Mouse (Mus musculus) stomach, postnatal 0 days (tissue): ENCODE results near the gene Tbl1x. TPM values are rescaled to one million over a fixed set of nuclear protein-coding genes. Genes with fewer than 3 reads are reported as not detected.

Experiments used
- ATAC-seq: fragments of 200-750 bp; cut with Nextera tagmentation; 2 replicates; pipeline ENCODE4 v1.8.0; 2017; ENCODE audit not compliant: low FRiP score, low TSS enrichment
- DNase-seq: peaks from one replicate; pipeline ENCODE4 v3.0.0-alpha.2; 2016; ENCODE audit warnings: low spot score
- H3K27ac ChIP-seq: fragments of 300-500 bp; sonication (generic); replicated peaks from 2 replicates; pipeline ENCODE4 v1.5.1; 2014; ENCODE audit warnings: mild to moderate bottlenecking, control low read depth
- H3K27me3 ChIP-seq: fragments of 300-500 bp; sonication (generic); 2 replicates; pipeline ENCODE4 v1.6.1; 2014; ENCODE audit warnings: low read length; ENCODE audit not compliant: control insufficient read depth, insufficient read depth
- H3K36me3 ChIP-seq: fragments of 300-500 bp; sonication (generic); 2 replicates; pipeline ENCODE4 v1.6.1; 2014; ENCODE audit warnings: low read length, mixed read lengths; ENCODE audit not compliant: control insufficient read depth, insufficient read depth
- H3K4me1 ChIP-seq: fragments of 300-500 bp; sonication (generic); replicated peaks from 2 replicates; pipeline ENCODE4 v1.6.1; 2014; ENCODE audit warnings: antibody characterized with exemption; ENCODE audit not compliant: control insufficient read depth, insufficient read depth
- H3K4me2 ChIP-seq: fragments of 300-500 bp; sonication (generic); replicated peaks from 2 replicates; pipeline ENCODE4 v1.6.1; 2014; ENCODE audit warnings: low read depth, mild to moderate bottlenecking, control low read depth, moderate library complexity
- H3K4me3 ChIP-seq: fragments of 300-500 bp; sonication (generic); 2 replicates; pipeline ENCODE4 v1.5.1; 2014; ENCODE audit warnings: low read depth, low read length, control low read depth
- H3K9ac ChIP-seq: fragments of 300-500 bp; sonication (generic); 2 replicates; pipeline ENCODE4 v1.6.1; 2014; ENCODE audit warnings: mild to moderate bottlenecking, low read length, control low read depth, mixed read lengths
- H3K9me3 ChIP-seq: fragments of 300-500 bp; sonication (generic); 2 replicates; pipeline ENCODE4 v1.6.1; 2016; ENCODE audit warnings: low read length; ENCODE audit not compliant: control insufficient read depth
- CTCF ChIP-seq: IDR thresholded peaks from 2 replicates; pipeline ENCODE4 v1.5.1; 2016; ENCODE audit warnings: antibody characterized with exemption, low read depth, mild to moderate bottlenecking, moderate library complexity
- EP300 ChIP-seq: optimal IDR thresholded peaks from 2 replicates; pipeline ENCODE3; 2016; ENCODE audit warnings: antibody characterized with exemption
- WGBS: fragments of 180-500 bp; shearing (Covaris S2); extraction: QIAGEN DNeasy Blood & Tissue Kit; methylation state at CpG from one replicate; pipeline ENCODE4 v1.1.7; 2014; 5-methylcytosine and 5-hydroxymethylcytosine counted together
- polyA plus RNA-seq: library from polyadenylated mRNA; unstranded; fragments of >200 nt; fragmentation: Nextera tagmentation; extraction: Ambion mirVana; gene quantifications from 2 replicates; pipeline ENCODE4 v1.2.1, GENCODE M21; 2015

The Tbl1x gene
- polyA plus RNA-seq, 1 experiment from 2014 or later = 25.7 TPM

- 53% methylated on average over 6 of the region's 6 CpGs for WGBS
- Histone ChIP-seq H3K4me3 (no peak overlapping the region), H3K9ac (no peak overlapping the region), H3K36me3 (no peaks in the 10 kb centered on the region), H3K4me1 (no peaks in the 10 kb centered on the region), H3K27ac (no peak overlapping the region), H3K4me2 (no peak overlapping the region), H3K27me3 (no peaks in the 10 kb centered on the region), H3K9me3 (no peaks in the 10 kb centered on the region)
- TF ChIP-seq CTCF = no peak
- no peak for TF ChIP-seq EP300
- DNase-seq = no peak
- ATAC-seq = no peak
These were observed 106.7 kb downstream of the Tbl1x start for GRCm38 (mm10) chrX:77617368-77618144.

DNA sequence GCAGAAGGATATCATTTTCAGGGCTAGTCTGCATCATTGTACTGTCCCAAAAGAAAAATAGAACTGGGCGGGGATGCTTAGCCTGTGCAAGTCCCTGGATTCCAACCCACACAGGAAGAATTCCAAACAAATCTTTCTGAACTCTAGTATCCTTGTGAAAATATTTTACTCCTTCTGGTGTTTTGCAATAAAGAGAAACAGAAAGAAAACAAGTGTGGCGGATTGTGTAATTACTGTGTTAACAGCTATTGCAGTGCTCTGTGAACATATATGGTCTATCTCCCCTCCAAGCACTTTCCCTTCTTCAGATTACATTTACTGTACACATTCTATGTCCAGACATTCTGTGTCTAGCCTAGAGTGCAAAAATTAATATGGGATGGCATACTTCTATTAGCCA is 119.6 kb downstream of the Tbl1x start:
- no peak for TF ChIP-seq EP300
- TF ChIP-seq CTCF = no peak
- Histone ChIP-seq H3K27me3 (no peaks in the 10 kb centered on the region), H3K4me1 (no peaks in the 10 kb centered on the region), H3K27ac (no peak overlapping the region), H3K4me2 (no peak overlapping the region), H3K36me3 (no peaks in the 10 kb centered on the region), H3K9me3 (no peaks in the 10 kb centered on the region), H3K4me3 (no peak overlapping the region), H3K9ac (no peak overlapping the region)
- ATAC-seq (no peak), DNase-seq (no peak)
- WGBS = 63% methylated on average over 2 of the region's 2 CpGs

- no peak overlapping the region for H3K4me2 ChIP-seq
- no peak overlapping the region for H3K4me3 ChIP-seq
- 40% methylated on average over 3 of the region's 3 CpGs for WGBS
- ATAC-seq = no peak
- no peak overlapping the region for H3K9ac ChIP-seq
- TF ChIP-seq CTCF (no peak), EP300 (no peak)
- H3K36me3 ChIP-seq = no peaks in the 10 kb centered on the region
- no peaks in the 10 kb centered on the region for H3K4me1 ChIP-seq
- no peak for DNase-seq
- no peaks in the 10 kb centered on the region for H3K9me3 ChIP-seq
- H3K27ac ChIP-seq = no peak overlapping the region
- no peaks in the 10 kb centered on the region for H3K27me3 ChIP-seq
These were observed 125.7 kb downstream of the Tbl1x start for GRCm38 (mm10) chrX:77636499-77636898.

DNA sequence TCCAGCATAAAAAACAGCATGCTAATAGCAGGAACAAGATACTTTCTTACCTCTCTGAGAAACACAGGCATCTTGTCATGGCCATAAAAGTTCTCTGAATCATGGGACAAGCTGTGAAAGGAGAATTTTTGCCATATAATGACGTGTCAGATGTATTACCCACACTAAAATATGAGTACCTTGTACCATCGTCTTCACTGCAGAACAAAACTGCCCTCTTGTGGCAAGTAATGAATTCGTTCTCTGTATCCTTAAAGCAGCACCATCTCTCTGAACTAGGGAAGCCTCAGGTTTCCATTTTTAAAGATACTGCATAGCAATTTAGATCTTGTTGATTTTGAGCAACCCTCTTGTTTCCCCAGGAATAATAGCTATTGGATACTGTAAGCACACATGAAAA is 127.3 kb downstream of the Tbl1x start:
- H3K27me3 ChIP-seq = no peaks in the 10 kb centered on the region
- no peak overlapping the region for H3K4me3 ChIP-seq
- ATAC-seq (no peak), DNase-seq (peak; percentile 15)
- H3K4me1 ChIP-seq = no peaks in the 10 kb centered on the region
- 10% methylated on average over 3 of the region's 3 CpGs for WGBS
- H3K9ac ChIP-seq = no peak overlapping the region
- H3K9me3 ChIP-seq = no peaks in the 10 kb centered on the region
- H3K4me2 ChIP-seq = no peak overlapping the region
- no peaks in the 10 kb centered on the region for H3K36me3 ChIP-seq
- no peak overlapping the region for H3K27ac ChIP-seq
- TF ChIP-seq EP300 (no peak), CTCF (peak; percentile 84)

GRCm38 (mm10) chrX:77640301-77640700 is 129.5 kb downstream of the Tbl1x start:
- no peak overlapping the region for H3K27ac ChIP-seq
- H3K4me2 ChIP-seq = no peak overlapping the region
- no peak overlapping the region for H3K4me3 ChIP-seq
- H3K4me1 ChIP-seq = no peaks in the 10 kb centered on the region
- no peaks in the 10 kb centered on the region for H3K36me3 ChIP-seq
- DNase-seq = no peak
- ATAC-seq = no peak
- WGBS = 80% methylated on average over 4 of the region's 4 CpGs
- no peaks in the 10 kb centered on the region for H3K27me3 ChIP-seq
- H3K9ac ChIP-seq = no peak overlapping the region
- TF ChIP-seq EP300 (no peak), CTCF (no peak)
- H3K9me3 ChIP-seq = no peaks in the 10 kb centered on the region

GRCm38 (mm10) chrX:77646164-77646563 is 135.4 kb downstream of the Tbl1x start:
- Histone ChIP-seq H3K4me1 (no peaks in the 10 kb centered on the region), H3K4me2 (no peak overlapping the region), H3K36me3 (no peaks in the 10 kb centered on the region; the same call in 1 of the 2 replicates), H3K27ac (no peak overlapping the region), H3K9me3 (no peaks in the 10 kb centered on the region), H3K9ac (no peak overlapping the region), H3K4me3 (no peak overlapping the region), H3K27me3 (no peaks in the 10 kb centered on the region)
- no peak for DNase-seq
- 90% methylated on average over 7 of the region's 7 CpGs for WGBS
- no peak for TF ChIP-seq CTCF
- no peak for TF ChIP-seq EP300
- no peak for ATAC-seq
